13 mouse cellular contexts compared by ENCODE assay signal in genomic region chr17:31125548-31126266, GRCm38 (mm10). TPM values are rescaled to one million over a fixed set of nuclear protein-coding genes. Genes with fewer than 3 reads are reported as not detected.
DNase-seq lines count a peak whose midpoint lies in the region; ATAC-seq and TF ChIP-seq lines count a peak whose summit lies in the region.
"Had no signal": no experiment of that assay in that cellular context is flagged by ENCODE, and none has a peak within 500 bp of the region (broad histone marks: within the 10 kb centered on the region; RNA-seq: fewer than 3 reads in every experiment).

No protein-coding gene starts in this region.

- peaks cover 5% of the 10 kb centered on the region; the same call in 1 of the 2 replicates for H3K4me1 ChIP-seq in intestine, embryonic 15.5 days (replicated peaks)
- no peaks in the 10 kb centered on the region for H3K4me1 ChIP-seq in intestine, postnatal 0 days (replicated peaks; ENCODE audit: control insufficient read depth, insufficient read depth, low read length)
- peaks cover 6% of the 10 kb centered on the region; the same call in 1 of the 2 replicates for H3K4me1 ChIP-seq in forebrain, embryonic 15.5 days
- H3K4me1 ChIP-seq in midbrain, postnatal 0 days (ENCODE audit: insufficient read depth, low read length), result no peaks in the 10 kb centered on the region

- 49% methylated on average over 9 of the region's 9 CpGs for WGBS in intestine, embryonic 15.5 days
- 51% methylated on average over 9 of the region's 9 CpGs for WGBS in intestine, postnatal 0 days
- WGBS in forebrain, embryonic 15.5 days, result 38% methylated on average over 9 of the region's 9 CpGs
- WGBS in midbrain, postnatal 0 days, result 37% methylated on average over 9 of the region's 9 CpGs

- H3K4me3 ChIP-seq in intestine, embryonic 15.5 days (replicated peaks), result no peak overlapping the region
- H3K4me3 ChIP-seq in intestine, postnatal 0 days (ENCODE audit: low read depth, low read length), result no peak overlapping the region
- no peak overlapping the region for H3K4me3 ChIP-seq in forebrain, embryonic 15.5 days
- no peak overlapping the region for H3K4me3 ChIP-seq in midbrain, postnatal 0 days (ENCODE audit: low read depth, low read length)
- H3K4me3 ChIP-seq: embryonic facial prominence, embryonic 13.5 days; limb, embryonic 13.5 days had no signal

- TF ChIP-seq CTCF in intestine, postnatal 0 days (IDR thresholded peaks at IDR 0.05; ENCODE audit: low read depth), result no peak
- TF ChIP-seq CTCF in midbrain, postnatal 0 days (IDR thresholded peaks at IDR 0.05), result no peak

- peak; percentile 98 for DNase-seq in cerebellum, adult 8-10 months
- DNase-seq in midbrain, postnatal 0 days (ENCODE audit: low spot score), result peak; percentile 85
- DNase-seq in ovary, postnatal 36 days (ENCODE audit: low spot score), result no peak
- no peak for DNase-seq in thymus, postnatal 10 days (ENCODE audit: low spot score in 2 of 2)
- no peak for DNase-seq in heart, adult 9 months (ENCODE audit: low spot score in 2 of 2)
- DNase-seq: heart, adult 18-20 months; kidney, adult 18-20 months had no signal

- H3K27ac ChIP-seq in intestine, embryonic 15.5 days, result no peak overlapping the region
- no peak overlapping the region for H3K27ac ChIP-seq in intestine, postnatal 0 days (ENCODE audit: low read depth, low read length)
- no peak overlapping the region for H3K27ac ChIP-seq in forebrain, embryonic 15.5 days (replicated peaks)
- no peak overlapping the region for H3K27ac ChIP-seq in midbrain, postnatal 0 days (ENCODE audit: low read depth, low read length)
- H3K27ac ChIP-seq: embryonic facial prominence, embryonic 13.5 days; limb, embryonic 13.5 days had no signal

- H3K4me2 ChIP-seq in intestine, embryonic 15.5 days (replicated peaks), result no peak overlapping the region
- no peak overlapping the region for H3K4me2 ChIP-seq in intestine, postnatal 0 days (replicated peaks; ENCODE audit: low read depth)
- H3K4me2 ChIP-seq in forebrain, embryonic 15.5 days (replicated peaks), result no peak overlapping the region
- H3K4me2 ChIP-seq in midbrain, postnatal 0 days (ENCODE audit: low read depth, low read length, poor library complexity, severe bottlenecking), result no peak overlapping the region
- H3K4me2 ChIP-seq: embryonic facial prominence, embryonic 13.5 days; limb, embryonic 13.5 days had no signal

- no peaks in the 10 kb centered on the region for H3K27me3 ChIP-seq in intestine, embryonic 15.5 days (replicated peaks)
- H3K27me3 ChIP-seq in intestine, postnatal 0 days (replicated peaks; ENCODE audit: control insufficient read depth, insufficient read depth, low read length), result no peaks in the 10 kb centered on the region
- no peaks in the 10 kb centered on the region for H3K27me3 ChIP-seq in forebrain, embryonic 15.5 days
- no peaks in the 10 kb centered on the region for H3K27me3 ChIP-seq in midbrain, postnatal 0 days (ENCODE audit: insufficient read depth, low read length)
- H3K27me3 ChIP-seq: embryonic facial prominence, embryonic 13.5 days; limb, embryonic 13.5 days had no signal

- no peaks in the 10 kb centered on the region for H3K9me3 ChIP-seq in intestine, embryonic 15.5 days
- no peaks in the 10 kb centered on the region for H3K9me3 ChIP-seq in intestine, postnatal 0 days (ENCODE audit: control insufficient read depth)
- no peaks in the 10 kb centered on the region for H3K9me3 ChIP-seq in forebrain, embryonic 15.5 days
- H3K9me3 ChIP-seq in midbrain, postnatal 0 days (ENCODE audit: low read length), result no peaks in the 10 kb centered on the region

- H3K9ac ChIP-seq in intestine, embryonic 15.5 days, result no peak overlapping the region
- no peak overlapping the region for H3K9ac ChIP-seq in intestine, postnatal 0 days (ENCODE audit: low read depth, low read length)
- no peak overlapping the region for H3K9ac ChIP-seq in forebrain, embryonic 15.5 days (replicated peaks)
- no peak overlapping the region for H3K9ac ChIP-seq in midbrain, postnatal 0 days (replicated peaks; ENCODE audit: low read length, poor library complexity, severe bottlenecking)
- H3K9ac ChIP-seq: embryonic facial prominence, embryonic 13.5 days; limb, embryonic 13.5 days had no signal

- H3K36me3 ChIP-seq in intestine, embryonic 15.5 days, result no peaks in the 10 kb centered on the region
- H3K36me3 ChIP-seq in intestine, postnatal 0 days (ENCODE audit: control insufficient read depth, insufficient read depth), result no peaks in the 10 kb centered on the region
- H3K36me3 ChIP-seq in forebrain, embryonic 15.5 days, result no peaks in the 10 kb centered on the region
- no peaks in the 10 kb centered on the region for H3K36me3 ChIP-seq in midbrain, postnatal 0 days (ENCODE audit: insufficient read depth, low read length)
- H3K36me3 ChIP-seq: embryonic facial prominence, embryonic 13.5 days; limb, embryonic 13.5 days had no signal

- 0 out of 2 replicates have a peak, but pooled peaks have one; percentile 5 for ATAC-seq in intestine, embryonic 15.5 days
- no peak for ATAC-seq in intestine, postnatal 0 days
- ATAC-seq in forebrain, embryonic 15.5 days (replicated peaks), result peak; percentile 67; the same call in 1 of the 2 replicates
- ATAC-seq in midbrain, postnatal 0 days (ENCODE audit: low FRiP score), result peak; percentile 49; the same call in 1 of the 2 replicates

RNA-seq across cellular contexts. Expression of gene Tff3, which starts 3.7 kb away (rescaled TPM):
- 710 and 905 TPM in 2 replicates for polyA plus RNA-seq in intestine, embryonic 15.5 days (2015; fragmentation: Nextera tagmentation; extraction: Ambion mirVana)
- polyA plus RNA-seq in intestine, postnatal 0 days (2015; fragmentation: Nextera tagmentation; extraction: Ambion mirVana), result 2,043 and 2,206 TPM in 2 replicates
- 0.39 TPM in 1 of 2 replicates, not detected in the other for polyA plus RNA-seq in forebrain, embryonic 15.5 days (2015; fragmentation: Nextera tagmentation; extraction: Ambion mirVana)
- not detected in 2 replicates for total RNA-seq in midbrain, postnatal 0 days (2014; rRNA removed)
- 0.52 and 0.83 TPM in 2 replicates for polyA plus RNA-seq in midbrain, postnatal 0 days (2015; fragmentation: Nextera tagmentation; extraction: Ambion mirVana)
- total RNA-seq: heart, adult 18-20 months had no signal
- polyA plus RNA-seq: C2C12; embryonic facial prominence, embryonic 13.5 days; limb, embryonic 13.5 days had no signal

RNA-seq across cellular contexts. Expression of gene Tff2, which starts 18.4 kb away (rescaled TPM):
- polyA plus RNA-seq in intestine, embryonic 15.5 days (2015; fragmentation: Nextera tagmentation; extraction: Ambion mirVana), result 2.5 and 7.8 TPM in 2 replicates
- polyA plus RNA-seq in intestine, postnatal 0 days (2015; fragmentation: Nextera tagmentation; extraction: Ambion mirVana), result 116 and 203 TPM in 2 replicates
- not detected in 2 replicates for polyA plus RNA-seq in forebrain, embryonic 15.5 days (2015; fragmentation: Nextera tagmentation; extraction: Ambion mirVana)
- not detected in 2 replicates for total RNA-seq in midbrain, postnatal 0 days (2014; rRNA removed)
- not detected in 2 replicates for polyA plus RNA-seq in midbrain, postnatal 0 days (2015; fragmentation: Nextera tagmentation; extraction: Ambion mirVana)
- total RNA-seq: heart, adult 18-20 months had no signal
- polyA plus RNA-seq: C2C12; embryonic facial prominence, embryonic 13.5 days; limb, embryonic 13.5 days had no signal

RNA-seq across cellular contexts. Expression of gene Tff1, which starts 39.4 kb away (rescaled TPM):
- 5.2 and 5.8 TPM in 2 replicates for polyA plus RNA-seq in intestine, embryonic 15.5 days (2015; fragmentation: Nextera tagmentation; extraction: Ambion mirVana)
- polyA plus RNA-seq in intestine, postnatal 0 days (2015; fragmentation: Nextera tagmentation; extraction: Ambion mirVana), result 39.4 and 174 TPM in 2 replicates
- not detected in 2 replicates for polyA plus RNA-seq in forebrain, embryonic 15.5 days (2015; fragmentation: Nextera tagmentation; extraction: Ambion mirVana)
- total RNA-seq in midbrain, postnatal 0 days (2014; rRNA removed), result not detected in 2 replicates
- not detected in 2 replicates for polyA plus RNA-seq in midbrain, postnatal 0 days (2015; fragmentation: Nextera tagmentation; extraction: Ambion mirVana)
- total RNA-seq: heart, adult 18-20 months had no signal
- polyA plus RNA-seq: C2C12; embryonic facial prominence, embryonic 13.5 days; limb, embryonic 13.5 days had no signal

Comparison
In these comparisons a context has a peak if more than half of its experiments do, and no peak if none do; other contexts are left out.
1. RNA of gene Tff2, which starts 18.4 kb away (polyA plus RNA-seq): 116 to 203 TPM in intestine, postnatal 0 days; 2.5 to 7.8 TPM in intestine, embryonic 15.5 days, not detected in forebrain, embryonic 15.5 days and not detected in midbrain, postnatal 0 days; every median in the first group is over 10 times any median in the second.
2. DNase-seq: peak in cerebellum, adult 8-10 months (single experiment) and midbrain, postnatal 0 days (single experiment); none in ovary, postnatal 36 days (single experiment), thymus, postnatal 10 days (0 of 2) and heart, adult 9 months (0 of 2).
3. RNA of gene Tff3, which starts 3.7 kb away (polyA plus RNA-seq): 2,043 to 2,206 TPM in intestine, postnatal 0 days and 710 to 905 TPM in intestine, embryonic 15.5 days; 0.52 to 0.83 TPM in midbrain, postnatal 0 days and 0.39 TPM in forebrain, embryonic 15.5 days; every median in the first group is over 100 times any median in the second.